In the genomic region with DNA sequence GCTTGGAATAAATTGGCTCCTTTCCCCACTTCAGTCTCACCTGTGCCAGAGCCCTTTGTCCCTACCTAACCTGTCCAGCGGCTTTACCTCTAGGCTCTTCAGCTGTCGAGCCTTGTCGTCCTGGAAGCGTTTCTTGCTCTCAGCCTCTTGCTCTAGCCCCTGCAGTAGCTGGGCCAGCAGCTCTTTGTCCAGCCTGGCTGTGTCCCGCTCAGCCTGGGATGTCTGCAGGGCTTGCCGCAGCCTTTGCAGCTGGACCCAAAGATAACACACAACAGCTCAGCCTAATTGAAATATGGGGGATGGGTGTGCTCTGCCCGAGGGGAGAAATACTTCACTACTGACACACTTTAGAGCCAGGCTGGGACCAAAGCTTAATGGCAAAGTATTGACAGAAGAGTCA, we compare ENCODE assay signal across 26 mouse cellular contexts. TPM values are rescaled to one million over a fixed set of nuclear protein-coding genes. Genes with fewer than 3 reads are reported as not detected.
DNase-seq lines count a peak whose midpoint lies in the region; ATAC-seq lines count a peak whose summit lies in the region.
"Not testable (repeated sequence)": the region's sequence is repeated elsewhere in the genome, so short reads cannot be mapped to it uniquely, and the experiment has no call there.
"Had no signal": no experiment of that assay in that cellular context is flagged by ENCODE, and none has a peak within 500 bp of the region (broad histone marks: within the 10 kb centered on the region; RNA-seq: fewer than 3 reads in every experiment).

No protein-coding gene starts in this region.

- WGBS in heart, embryonic 10.5 days: 7% methylated on average over 7 of the region's 7 CpGs
- WGBS in liver, embryonic 11.5 days: 15% methylated on average over 7 of the region's 7 CpGs
- WGBS in stomach, embryonic 15.5 days: 20% methylated on average over 7 of the region's 7 CpGs

- DNase-seq in embryo, embryonic 11 days: peak; percentile 22
- DNase-seq in heart, embryonic 10.5 days (ENCODE audit: low spot score): peak; percentile 80
- DNase-seq in heart, postnatal 4 days: peak; percentile 12
- peak; percentile 45 for DNase-seq in liver, embryonic 11.5 days (ENCODE audit: low spot score)
- peak; percentile 44 to 64 for DNase-seq in lung, adult 18-20 months
- DNase-seq in lung, postnatal 36 days: peak; percentile 58

- H3K27ac ChIP-seq in heart, embryonic 10.5 days: 0 out of 2 replicates have a peak overlapping the region, but pooled peaks have one; percentile 16
- H3K27ac ChIP-seq in liver, embryonic 11.5 days (ENCODE audit: low read depth, low read length): peak overlapping the region; percentile 70; the same call in 1 of the 2 replicates
- H3K27ac ChIP-seq in stomach, embryonic 15.5 days: not testable (repeated sequence)

- not testable (repeated sequence) for H3K4me3 ChIP-seq in heart, embryonic 10.5 days; liver, embryonic 11.5 days (ENCODE audit: low read depth, low read length); stomach, embryonic 15.5 days (replicated peaks)

- not testable (repeated sequence) for H3K36me3 ChIP-seq in heart, embryonic 10.5 days; liver, embryonic 11.5 days (ENCODE audit: control insufficient read depth, insufficient read depth, low read length); stomach, embryonic 15.5 days

- ATAC-seq in liver, embryonic 11.5 days (replicated peaks; ENCODE audit: low FRiP score): peak; percentile 90
- peak; percentile 76; the same call in 1 of the 2 replicates for ATAC-seq in stomach, embryonic 15.5 days (ENCODE audit: insufficient read depth, low FRiP score, low read depth)

- not testable (repeated sequence) for H3K27me3 ChIP-seq in heart, embryonic 10.5 days (ENCODE audit: insufficient read depth, poor library complexity, severe bottlenecking); liver, embryonic 11.5 days (replicated peaks; ENCODE audit: control insufficient read depth, insufficient read depth, low read length); stomach, embryonic 15.5 days (replicated peaks)

- not testable (repeated sequence) for H3K4me1 ChIP-seq in heart, embryonic 10.5 days; liver, embryonic 11.5 days (replicated peaks; ENCODE audit: control insufficient read depth, insufficient read depth, low read length); stomach, embryonic 15.5 days

- not testable (repeated sequence) for H3K9ac ChIP-seq in liver, embryonic 11.5 days (ENCODE audit: low read depth, low read length); stomach, embryonic 15.5 days

- H3K4me2 ChIP-seq in liver, embryonic 11.5 days: peak overlapping the region; percentile 43
- not testable (repeated sequence) for H3K4me2 ChIP-seq in stomach, embryonic 15.5 days

- H3K9me3 ChIP-seq in heart, embryonic 10.5 days; liver, embryonic 11.5 days (ENCODE audit: control insufficient read depth, low read length); stomach, embryonic 15.5 days: not testable (repeated sequence)

RNA-seq across cellular contexts. Expression of gene Tuft1, which starts 7.2 kb away (rescaled TPM):
- polyA plus RNA-seq in heart, embryonic 10.5 days (2016; fragmentation: Nextera tagmentation; extraction: Ambion mirVana): 7.9 and 9.5 TPM in 2 replicates
- total RNA-seq in heart, postnatal 4 days (2021): 10 to 100 TPM in 1 of 2 experiments, 1 to 10 TPM in 1; 8.1 to 10.2 TPM
- 7.7 and 8.8 TPM in 2 replicates for polyA plus RNA-seq in liver, embryonic 11.5 days (2014; fragmentation: Nextera tagmentation; extraction: Ambion mirVana)
- 12.8 and 13.7 TPM in 2 replicates for polyA plus RNA-seq in stomach, embryonic 15.5 days (2015; fragmentation: Nextera tagmentation; extraction: Ambion mirVana)

RNA-seq across cellular contexts. Expression of gene Gm10972, which starts 23.0 kb away (rescaled TPM):
- not detected in 2 replicates for polyA plus RNA-seq in heart, embryonic 10.5 days (2016; fragmentation: Nextera tagmentation; extraction: Ambion mirVana)
- not detected for total RNA-seq in heart, postnatal 4 days (2021)
- not detected in 2 replicates for polyA plus RNA-seq in liver, embryonic 11.5 days (2014; fragmentation: Nextera tagmentation; extraction: Ambion mirVana)
- polyA plus RNA-seq in stomach, embryonic 15.5 days (2015; fragmentation: Nextera tagmentation; extraction: Ambion mirVana): not detected in 2 replicates
- total RNA-seq: adrenal gland, adult 8-10 months; gastrocnemius, adult 8-10 months; granulocyte monocyte progenitor cell, adult 5-6 weeks; heart, postnatal 14 days; layer of hippocampus, postnatal 10 days; left cerebral cortex, adult 8-10 months had no signal
- polyA plus RNA-seq: cortical plate, adult 2 months; forebrain, embryonic 13.5 days; frontal cortex, adult 2 months; hindbrain, embryonic 14.5 days; intestine, embryonic 14.5 days; kidney, embryonic 16.5 days; large intestine, adult 2 months; limb, embryonic 10.5 days; lung, adult 2 months; Patski; stomach, postnatal 0 days; thymus, postnatal 0 days; urinary bladder, adult 2 months had no signal

RNA-seq across cellular contexts. Expression of gene Selenbp2, which starts 27.5 kb away (rescaled TPM):
- 0.68 and 0.72 TPM in 2 replicates for polyA plus RNA-seq in heart, embryonic 10.5 days (2016; fragmentation: Nextera tagmentation; extraction: Ambion mirVana)
- total RNA-seq in heart, postnatal 4 days (2021): 1 to 10 TPM; 6.7 to 7.1 TPM
- 1.7 and 2.6 TPM in 2 replicates for polyA plus RNA-seq in liver, embryonic 11.5 days (2014; fragmentation: Nextera tagmentation; extraction: Ambion mirVana)
- polyA plus RNA-seq in stomach, embryonic 15.5 days (2015; fragmentation: Nextera tagmentation; extraction: Ambion mirVana): 6.2 and 6.3 TPM in 2 replicates
- total RNA-seq: granulocyte monocyte progenitor cell, adult 5-6 weeks; layer of hippocampus, postnatal 10 days had no signal
- polyA plus RNA-seq: cortical plate, adult 2 months; forebrain, embryonic 13.5 days; frontal cortex, adult 2 months; hindbrain, embryonic 14.5 days; thymus, postnatal 0 days had no signal

Comparison
In these comparisons a context has a peak if more than half of its experiments do, and no peak if none do; other contexts are left out.
1. DNase-seq: peak in every context shown above with its lines; median percentile 80 in heart, embryonic 10.5 days; 58 in lung, postnatal 36 days; 54 in lung, adult 18-20 months; 45 in liver, embryonic 11.5 days; 22 in embryo, embryonic 11 days; 12 in heart, postnatal 4 days.